Mouse (Mus musculus): ENCODE data around the gene S100a2.

The S100a2 gene

DNA sequence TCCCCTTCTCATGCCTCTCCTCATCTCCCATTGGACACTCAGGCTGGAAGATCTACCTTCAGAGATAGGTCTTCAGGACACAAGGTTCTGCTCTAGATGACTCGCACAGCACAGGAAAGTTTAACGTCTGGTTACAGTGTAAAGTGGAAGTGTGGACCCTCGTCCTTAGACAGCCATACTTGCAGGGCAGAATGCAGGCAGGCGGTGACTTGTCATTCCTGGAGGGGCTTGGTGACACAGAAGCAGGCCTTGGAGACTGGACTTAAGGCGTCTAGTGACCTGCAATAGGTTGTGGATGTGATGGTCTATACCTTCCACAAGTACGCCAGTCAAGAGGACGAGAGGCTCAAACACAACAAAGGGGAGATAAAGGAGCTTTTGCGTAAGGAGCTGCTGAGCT is at the start of gene S100a2:
TSS of gene S100a2 (plus strand) at position 301 of the 400 bp plus-strand sequence.
- no peak for DNase-seq (ENCODE audit: low spot score in 2 of 2)

DNA sequence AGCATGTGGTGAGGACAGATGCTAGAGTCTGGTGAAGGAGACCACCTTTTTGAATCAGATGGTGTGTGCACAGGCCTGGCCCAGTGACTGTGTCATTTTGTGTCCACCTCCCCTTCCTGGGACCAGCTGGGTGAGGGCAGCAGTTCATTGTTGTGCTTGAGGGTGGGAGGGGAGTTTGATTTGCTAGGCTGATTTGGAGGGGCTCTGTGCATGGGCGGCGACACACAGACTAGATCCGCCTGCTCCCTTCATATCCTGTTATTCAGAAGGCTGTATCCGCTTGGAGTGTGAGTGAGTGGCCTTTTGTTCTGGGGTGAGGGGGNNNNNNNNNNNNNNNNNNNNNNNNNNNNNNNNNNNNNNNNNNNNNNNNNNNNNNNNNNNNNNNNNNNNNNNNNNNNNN is 49.1 kb upstream of the S100a2 start:
- DNase-seq (ENCODE audit: low spot score in 2 of 2), result no peak

DNA sequence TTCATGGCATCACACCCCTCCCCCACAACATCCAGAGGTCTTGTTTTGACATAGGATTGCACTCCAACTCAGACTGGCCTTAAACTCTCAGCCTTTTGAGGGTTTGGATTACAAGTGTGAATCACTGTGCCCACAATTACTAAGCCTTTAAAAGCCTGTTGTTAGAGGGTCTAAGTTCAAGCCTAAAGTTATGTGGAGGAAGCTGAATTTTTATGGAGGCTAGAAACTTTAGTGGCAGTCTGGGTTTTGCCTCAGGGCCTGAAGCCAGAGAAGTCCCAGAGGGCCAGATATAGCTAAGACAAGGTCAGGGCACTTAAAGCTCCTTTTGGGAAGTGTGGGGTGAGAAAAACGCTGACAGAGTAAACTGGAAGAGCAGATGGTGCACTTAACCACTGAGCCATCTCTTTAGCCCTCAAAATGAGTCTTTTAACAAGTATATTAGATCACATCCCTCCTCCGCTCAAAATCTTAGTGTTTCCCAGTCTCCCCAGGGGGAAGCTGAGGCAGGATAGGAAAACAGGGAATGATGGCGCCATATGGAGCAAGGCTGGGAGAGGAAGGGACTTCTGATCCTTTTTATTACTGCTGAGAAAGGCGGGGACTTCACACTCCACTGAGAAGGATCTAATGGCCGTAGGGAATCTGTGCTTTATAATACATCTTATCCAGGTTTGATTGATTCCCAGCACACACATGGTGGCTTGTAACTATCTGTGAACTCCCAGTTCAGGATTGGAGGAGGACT is 40.2 kb upstream of the S100a2 start:
- DNase-seq (ENCODE audit: low spot score in 2 of 2), result no peak

DNA sequence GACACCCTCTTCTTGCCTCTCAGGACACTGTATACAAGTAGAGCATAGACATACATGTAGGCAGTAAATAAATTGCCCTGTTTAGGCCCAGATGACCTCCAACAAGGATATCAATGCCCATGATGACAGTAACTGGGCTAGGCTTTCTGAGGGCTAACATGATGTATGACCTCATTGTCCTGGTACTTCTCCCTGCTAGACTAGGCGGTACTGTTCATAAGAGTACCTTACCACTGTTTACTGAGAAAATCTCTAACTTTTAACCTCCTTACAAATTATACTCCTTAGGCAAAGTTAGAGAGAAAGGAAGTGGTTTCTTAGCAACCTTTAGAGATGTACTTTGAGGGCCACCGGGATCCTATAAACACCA is 39.6 kb upstream of the S100a2 start:
- DNase-seq (ENCODE audit: low spot score in 2 of 2), result no peak

DNA sequence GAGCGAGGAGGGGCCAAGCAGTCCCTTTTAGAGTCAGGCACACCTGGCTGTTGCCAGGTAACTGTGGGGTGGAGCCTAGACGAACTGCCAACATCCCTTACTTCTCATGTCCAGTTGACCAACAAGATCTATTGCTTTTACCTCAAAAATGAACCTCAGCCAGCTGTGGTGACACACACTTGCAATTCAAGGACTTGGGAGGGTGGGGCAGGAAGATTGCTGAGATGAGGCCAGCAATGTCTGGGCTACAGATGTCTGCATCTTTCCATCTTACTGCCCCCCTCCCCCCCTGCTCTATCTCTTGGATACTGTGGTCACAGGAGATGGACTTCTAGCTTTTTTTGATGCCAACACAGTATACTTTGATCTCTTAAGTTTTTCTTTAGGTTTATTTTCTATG is 37.8 kb upstream of the S100a2 start:
- no peak for DNase-seq (ENCODE audit: low spot score in 2 of 2)

DNA sequence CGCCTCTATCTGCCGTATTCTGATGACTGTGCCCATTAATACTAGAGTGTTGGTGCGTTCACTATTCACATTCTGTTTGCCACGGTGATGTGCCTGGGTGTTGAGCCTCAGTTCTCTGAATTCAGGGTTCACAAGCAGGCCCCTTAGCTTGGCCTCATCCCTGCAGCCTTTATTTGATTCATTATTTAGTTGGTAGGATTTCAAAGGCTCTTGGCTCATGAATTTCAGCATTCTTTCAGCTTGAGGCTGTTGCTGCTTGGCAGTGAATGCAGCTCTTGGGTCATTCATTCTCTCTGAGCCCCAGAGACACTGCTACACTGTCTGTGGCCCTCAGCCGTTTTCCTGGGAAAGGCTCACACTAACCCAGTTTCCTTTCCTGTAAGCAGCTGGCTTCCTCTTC is 34.1 kb upstream of the S100a2 start:
- no peak for DNase-seq (ENCODE audit: low spot score in 2 of 2)

DNA sequence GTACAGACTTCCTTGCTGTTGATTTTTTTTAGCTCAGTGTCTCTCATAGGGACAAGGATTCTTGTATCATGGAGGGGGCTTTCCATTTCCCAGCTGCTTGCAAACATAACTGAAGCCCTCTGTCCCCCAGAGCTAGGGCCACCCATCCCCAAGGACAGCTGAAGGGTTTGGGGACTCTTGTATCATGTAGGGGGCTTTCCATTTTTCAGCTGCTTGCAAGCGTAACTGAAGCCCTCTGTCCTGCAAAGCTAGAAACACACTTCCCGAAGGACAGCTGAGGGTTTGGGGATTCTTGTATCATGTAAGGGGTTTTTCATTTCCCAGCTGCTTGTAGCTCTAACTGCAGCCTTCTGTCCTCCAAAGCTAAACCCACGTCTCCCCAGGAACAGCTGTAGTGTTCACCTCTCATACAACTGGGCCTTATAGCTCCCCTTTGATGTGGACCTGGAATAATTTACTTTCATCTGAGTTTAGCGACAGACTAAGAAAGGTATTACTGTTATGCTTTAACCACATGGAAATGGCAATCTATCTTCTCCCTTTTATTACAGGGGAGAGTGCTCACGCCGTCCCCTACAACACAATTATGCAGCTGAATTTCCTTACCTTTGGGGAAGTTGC is 29.9 kb upstream of the S100a2 start, which contains the start of gene S100a3:
TSS of gene S100a3 (plus strand) at position 571 of the 621 bp plus-strand sequence.
- DNase-seq (ENCODE audit: low spot score in 2 of 2), result no peak

DNA sequence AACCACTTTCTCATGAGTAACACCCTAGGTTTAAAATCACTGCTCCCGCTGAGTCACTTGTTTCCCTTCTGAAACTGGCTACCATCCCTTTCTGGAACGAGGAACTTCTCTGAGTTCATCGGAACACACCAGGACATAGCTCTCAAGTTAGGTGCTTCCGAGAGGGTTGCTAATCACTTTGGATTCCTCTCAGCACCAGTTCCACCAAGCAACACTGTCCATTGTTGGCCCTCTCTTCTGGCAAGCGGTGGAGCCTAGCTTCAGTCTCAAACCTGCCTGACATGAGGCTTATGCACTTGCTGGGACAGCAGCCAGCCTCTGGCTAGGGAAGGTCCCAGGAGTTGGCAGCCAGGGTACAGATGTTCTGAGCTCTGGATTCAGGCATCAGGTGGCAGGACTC is 15.4 kb upstream of the S100a2 start:
- no peak for DNase-seq (ENCODE audit: low spot score in 2 of 2)

DNA sequence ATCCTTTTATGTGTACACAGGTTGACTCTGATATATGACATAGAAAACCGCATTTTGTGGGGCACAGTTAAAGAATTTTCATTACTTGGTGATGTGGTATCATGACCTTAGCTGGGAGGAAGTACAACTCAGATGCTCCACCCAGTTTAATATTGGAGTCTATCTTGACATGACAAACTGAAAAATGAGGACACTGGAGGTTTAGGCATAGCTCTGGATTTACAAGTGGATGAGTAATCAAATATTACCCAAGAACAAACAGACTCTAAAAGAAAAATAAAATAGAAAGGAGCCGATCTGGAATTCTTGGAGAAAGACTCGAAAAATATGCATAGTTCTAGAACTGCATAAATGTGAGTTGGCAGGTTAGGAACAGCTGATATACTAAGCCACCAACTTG is 14.7 kb upstream of the S100a2 start:
- DNase-seq (ENCODE audit: low spot score in 2 of 2), result no peak

DNA sequence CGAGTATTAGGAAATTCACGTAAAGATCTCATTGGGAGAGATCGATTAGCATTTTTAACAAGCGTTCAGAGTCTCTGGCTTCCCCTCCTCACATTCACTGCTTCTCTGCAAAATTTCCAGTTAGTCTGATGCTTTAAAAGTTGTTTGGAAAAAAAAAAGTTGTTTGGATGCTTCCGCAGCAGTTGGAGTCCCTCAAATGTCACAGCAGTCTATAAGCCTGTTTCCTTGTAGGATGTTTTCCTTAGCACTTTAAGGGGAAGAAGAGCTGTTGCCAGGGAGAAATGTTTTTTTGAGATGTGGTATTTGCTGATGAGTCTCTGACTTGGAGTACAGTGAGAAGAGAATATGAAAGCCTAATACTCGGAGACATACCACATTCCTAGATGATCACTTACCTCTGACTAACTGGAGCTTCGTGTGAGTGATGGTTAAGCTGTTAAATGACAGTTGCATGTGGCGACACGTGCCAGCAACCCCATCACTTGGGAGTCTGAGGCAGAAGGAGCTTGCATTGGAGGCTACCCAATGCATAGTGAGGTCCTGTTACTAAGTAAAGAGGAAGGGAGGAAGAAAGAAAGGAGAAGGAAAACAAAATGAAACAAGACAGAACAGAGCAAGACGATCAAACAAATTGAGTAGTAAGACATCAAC is 13.6 kb upstream of the S100a2 start:
- no peak for DNase-seq (ENCODE audit: low spot score in 2 of 2)

DNA sequence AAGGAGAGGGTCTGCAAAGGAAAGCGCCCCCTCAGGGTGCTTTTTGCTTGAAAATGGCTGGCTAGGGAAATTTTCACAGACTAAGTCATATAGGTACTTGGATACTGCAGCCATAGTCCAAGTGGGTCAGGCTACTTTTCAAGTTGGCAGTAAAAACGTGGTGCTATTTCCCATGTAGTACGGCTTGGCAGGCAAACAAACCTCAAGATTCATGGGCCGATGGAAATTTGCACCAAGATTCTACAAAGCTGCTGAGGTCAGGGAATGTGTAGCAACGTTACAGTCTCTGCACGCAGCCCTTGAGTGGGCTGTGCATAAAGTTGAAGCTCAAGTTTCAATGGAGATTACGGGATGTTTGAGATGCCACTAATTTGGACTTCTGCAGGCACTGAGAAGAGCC is 10.6 kb upstream of the S100a2 start:
- no peak for DNase-seq (ENCODE audit: low spot score in 2 of 2)

DNA sequence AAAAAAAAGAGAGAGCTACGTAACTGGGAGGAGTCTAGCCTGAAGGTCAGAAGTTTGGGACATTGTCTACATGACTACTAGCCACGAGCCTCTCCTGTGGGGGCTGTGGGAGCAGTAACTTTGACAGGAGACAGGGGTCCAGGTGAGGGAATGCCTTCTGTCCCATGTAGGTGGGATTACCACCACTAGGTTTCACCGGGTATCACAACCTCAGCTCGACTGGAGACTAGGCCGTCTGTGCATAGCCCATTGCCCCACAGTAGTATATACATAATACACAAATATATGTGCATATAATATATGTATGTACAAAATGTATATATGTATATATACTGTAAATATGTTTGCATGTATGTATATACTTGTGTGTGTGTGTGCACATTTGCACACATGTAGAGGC is 8.9 kb upstream of the S100a2 start:
- DNase-seq (ENCODE audit: low spot score in 2 of 2), result no peak

DNA sequence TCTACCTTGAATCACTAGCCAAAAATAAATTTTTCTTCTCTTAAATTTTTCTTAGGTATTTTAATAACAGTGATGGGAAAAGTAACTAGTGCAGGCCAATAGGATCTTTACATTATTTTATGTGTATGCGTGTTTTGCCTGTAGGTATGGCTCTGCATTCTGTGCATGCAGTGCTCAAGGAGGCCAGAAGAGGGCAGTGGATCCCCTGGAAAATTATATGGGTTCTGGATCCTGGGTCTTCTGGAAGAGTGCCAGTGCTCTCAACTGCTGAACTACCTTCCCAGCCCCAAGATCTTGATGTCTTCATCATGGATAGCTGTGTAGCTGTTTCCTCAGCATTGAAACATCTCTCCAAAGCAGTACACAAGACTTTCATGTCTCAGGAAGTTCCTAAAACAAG is 7.9 kb upstream of the S100a2 start:
- no peak for DNase-seq (ENCODE audit: low spot score in 2 of 2)

DNA sequence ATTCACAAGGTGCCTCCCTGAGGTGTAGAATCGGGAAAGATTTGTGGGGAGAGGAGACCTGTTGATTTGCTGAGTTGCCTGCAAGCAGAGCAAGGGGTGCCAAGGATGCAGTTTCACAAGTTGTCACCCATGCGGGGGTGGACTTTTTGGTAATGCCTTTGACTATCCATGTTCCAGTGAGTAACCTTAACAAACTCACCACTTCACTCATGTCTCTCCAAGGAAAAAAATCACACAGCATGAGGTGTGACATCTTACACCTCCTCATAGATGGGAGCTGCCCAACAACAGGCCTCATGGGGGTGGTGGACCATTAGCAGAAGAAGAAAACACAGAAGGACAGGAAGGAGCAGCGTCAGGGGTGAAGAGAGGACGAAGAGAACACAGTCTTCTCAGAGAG is 7.5 kb upstream of the S100a2 start:
- no peak for DNase-seq (ENCODE audit: low spot score in 2 of 2)

DNA sequence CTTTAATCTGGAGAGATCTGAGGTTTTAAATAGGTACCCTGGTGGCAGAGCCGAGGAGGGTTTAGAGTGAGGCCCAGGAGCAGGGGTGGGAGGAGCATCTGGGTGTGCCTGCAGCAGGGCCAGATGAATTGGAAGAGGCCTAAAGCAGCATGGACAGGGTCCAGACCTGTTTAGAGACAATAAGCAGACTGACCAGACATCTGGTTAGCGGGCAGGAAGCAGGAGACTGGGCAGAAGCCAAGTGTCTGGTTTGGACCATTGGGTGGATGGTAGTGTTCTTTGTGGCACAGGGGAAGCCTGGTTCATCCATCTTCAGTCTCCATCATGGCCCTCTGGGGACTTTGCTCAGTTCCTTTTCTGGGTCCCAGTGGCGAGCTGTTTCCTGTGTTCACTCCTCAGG is 6.2 kb upstream of the S100a2 start:
- DNase-seq (ENCODE audit: low spot score in 2 of 2), result no peak

DNA sequence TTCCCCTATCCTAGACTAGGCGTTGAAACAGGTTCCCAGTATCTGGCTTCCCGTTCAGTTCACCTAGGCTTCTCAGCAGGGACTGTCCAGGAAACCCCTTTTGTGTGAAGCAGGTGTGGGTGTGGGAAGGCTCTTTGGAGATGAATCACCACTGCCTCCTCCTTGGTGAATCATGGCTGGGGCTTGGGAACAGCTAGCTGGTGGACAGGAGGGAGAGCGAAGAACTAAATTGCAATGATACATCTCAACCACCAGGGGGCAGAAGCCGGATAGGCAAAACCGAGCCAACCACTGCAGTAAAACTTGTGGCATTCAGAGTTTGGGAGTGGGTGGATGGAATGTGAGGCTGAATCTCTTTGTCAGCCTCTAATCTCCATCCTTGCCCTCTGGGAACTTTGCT is 4.5 kb upstream of the S100a2 start:
- peak; percentile 40 to 74 for DNase-seq (ENCODE audit: low spot score in 2 of 2)

DNA sequence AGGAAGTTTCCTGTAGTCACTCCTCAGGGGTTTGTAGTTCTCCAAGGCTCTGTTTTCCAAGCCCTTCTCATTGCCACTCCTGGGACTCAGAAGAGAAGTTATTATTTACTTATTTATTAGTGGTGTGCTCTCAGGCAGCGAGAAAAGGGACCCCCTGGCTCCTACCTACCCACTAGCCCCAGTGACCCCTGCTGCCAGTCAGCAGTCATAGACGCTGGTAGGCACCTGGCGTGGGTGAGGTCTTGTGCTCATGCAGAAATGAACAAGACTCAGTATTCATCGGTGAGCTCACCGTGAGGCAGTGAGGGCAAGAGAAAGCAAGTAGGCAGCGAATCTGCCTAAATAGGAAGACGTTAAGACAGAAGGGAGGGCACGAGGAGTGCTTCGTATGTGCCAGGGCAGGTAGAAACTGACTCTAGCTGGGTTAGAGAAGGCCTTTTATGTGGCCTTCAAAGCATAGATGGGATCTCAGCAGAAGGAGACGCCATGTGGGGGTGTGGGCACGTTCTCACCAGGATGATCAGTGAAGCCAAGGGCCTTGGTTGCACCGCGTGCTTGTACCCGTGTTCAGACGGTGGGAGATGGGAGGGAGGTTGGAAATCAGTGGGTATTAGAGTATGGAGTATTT is 3.9 kb upstream of the S100a2 start:
- DNase-seq (ENCODE audit: low spot score in 2 of 2), result no peak

DNA sequence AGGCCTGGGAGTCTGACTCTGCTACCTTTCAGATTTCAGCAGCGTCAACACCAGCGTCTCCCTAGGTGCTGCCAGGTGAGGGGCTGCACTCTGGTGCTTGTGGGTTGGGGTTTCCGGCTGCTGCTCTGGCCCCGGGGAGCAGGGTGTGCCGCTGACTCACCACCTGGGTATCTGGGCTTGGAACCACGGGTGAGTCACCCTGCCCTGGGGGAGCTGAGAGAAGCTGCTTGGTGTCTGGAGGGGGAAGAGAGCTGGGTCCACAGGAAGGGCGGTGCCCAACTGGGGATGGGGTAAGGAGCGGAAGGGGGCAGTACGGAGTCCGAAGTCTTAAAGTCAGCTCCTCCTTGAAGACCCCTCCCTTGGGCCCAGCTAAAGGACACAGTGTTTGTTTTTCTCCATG is 3.1 kb upstream of the S100a2 start:
- DNase-seq (ENCODE audit: low spot score in 2 of 2), result peak; percentile 77 to 85

DNA sequence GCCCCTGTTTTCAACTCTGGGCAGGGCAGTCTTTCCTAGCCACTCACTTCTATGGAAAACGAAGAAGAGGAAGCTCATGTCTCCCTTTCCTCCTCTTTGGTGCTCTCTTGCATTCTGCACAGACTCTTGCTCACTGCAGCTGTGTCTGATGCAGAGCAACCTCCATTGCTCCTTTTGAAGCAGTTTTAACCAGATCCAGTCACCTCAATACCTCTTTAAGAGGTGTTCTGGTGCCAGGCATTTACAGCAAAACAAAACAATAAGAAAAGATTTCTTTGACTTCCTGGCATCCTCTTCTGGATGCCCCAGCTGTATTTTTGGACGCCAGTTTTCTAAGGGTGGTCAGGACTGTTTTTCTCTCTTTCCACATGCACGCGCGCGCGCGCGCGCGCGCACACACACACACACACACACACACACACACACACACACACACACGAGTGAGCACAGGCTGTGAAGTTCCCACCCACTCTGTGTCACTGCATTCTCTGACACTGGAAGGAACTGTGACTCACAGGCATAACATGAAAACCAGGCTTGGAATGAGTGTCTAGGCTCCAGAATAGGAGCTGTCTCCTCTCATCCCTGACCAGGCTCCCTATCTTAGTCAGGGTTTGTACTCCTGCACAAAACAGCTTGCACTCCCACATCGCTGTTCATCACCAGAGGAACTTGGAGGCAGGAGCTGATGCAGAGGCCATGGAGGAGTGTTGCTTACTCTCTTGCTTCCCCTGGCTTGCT is 2.5 kb upstream of the S100a2 start:
- DNase-seq (ENCODE audit: low spot score in 2 of 2), result no peak

DNA sequence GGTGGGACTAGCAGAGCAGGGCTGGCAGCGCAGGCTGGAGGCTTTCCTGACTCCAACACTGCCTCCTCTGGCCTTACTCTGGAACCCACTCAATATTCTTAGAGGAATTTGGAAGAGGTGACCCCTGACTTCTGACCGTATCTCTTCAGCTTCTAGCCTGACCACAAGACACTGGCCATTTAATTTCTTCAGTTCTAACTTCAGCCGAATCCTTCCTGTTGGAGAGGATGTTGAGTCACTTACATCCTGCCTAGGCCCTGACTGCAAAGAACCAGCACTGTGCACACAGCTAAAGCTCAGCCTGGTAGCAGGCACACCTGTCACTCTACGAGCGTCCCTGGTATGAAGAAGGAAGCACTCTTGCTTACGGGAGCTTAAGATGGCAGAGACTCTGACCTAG is 657 bp upstream of the S100a2 start:
- DNase-seq (ENCODE audit: low spot score in 2 of 2), result no peak

DNA sequence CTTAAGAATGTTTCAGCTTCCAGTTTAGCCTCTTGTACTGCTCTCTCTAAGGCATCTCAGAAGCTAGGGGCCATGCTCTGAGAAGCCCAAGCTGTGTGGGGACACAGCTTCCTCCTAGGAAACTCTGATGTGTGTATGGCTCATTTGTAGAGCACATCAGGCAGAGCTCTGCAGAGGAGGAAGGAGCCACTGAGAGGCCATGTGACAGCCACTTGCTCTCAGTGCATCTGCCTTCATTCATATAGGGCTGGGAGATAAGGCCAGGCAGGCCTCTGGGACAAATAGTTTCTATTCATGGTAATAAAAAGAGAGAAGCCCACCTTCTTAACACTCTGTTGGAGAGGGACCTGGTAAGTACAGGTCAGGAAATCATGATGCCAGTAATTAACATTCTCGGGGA is 4.4 kb downstream of the S100a2 start:
- DNase-seq (ENCODE audit: low spot score in 2 of 2), result no peak

DNA sequence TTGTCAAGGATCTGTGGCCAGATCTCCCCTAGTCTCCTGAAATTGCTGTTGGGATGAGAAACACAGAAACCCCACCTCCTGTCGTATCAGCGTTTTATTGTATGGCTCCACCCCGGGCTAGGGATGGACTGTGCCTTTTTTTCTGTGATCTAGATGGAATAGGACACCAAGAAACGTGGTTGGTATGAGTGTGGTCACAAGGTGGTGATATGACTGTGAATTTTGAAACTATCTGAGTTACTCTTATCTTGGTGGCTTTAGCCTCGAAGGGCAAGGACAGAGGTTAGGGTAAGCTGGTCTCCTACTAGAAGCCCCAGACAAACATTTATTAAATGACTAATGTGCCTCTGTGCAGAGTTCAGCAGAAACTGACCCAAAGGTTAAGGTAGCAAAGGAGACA is 5.5 kb downstream of the S100a2 start:
- DNase-seq (ENCODE audit: low spot score in 2 of 2), result no peak

Measured in spleen, postnatal 4 days (tissue).